Mouse (Mus musculus) heart, postnatal 0 days (tissue): ENCODE data around the gene Psmd14.

ENCODE experiments used
- CTCF ChIP-seq: IDR thresholded peaks from 2 replicates; pipeline ENCODE4 v1.5.1; 2016; ENCODE audit warnings: antibody characterized with exemption, control low read depth, low read depth
- EP300 ChIP-seq: IDR thresholded peaks from 2 replicates; pipeline ENCODE4 v1.6.1; 2016; ENCODE audit warnings: antibody characterized with exemption, low read depth

DNA sequence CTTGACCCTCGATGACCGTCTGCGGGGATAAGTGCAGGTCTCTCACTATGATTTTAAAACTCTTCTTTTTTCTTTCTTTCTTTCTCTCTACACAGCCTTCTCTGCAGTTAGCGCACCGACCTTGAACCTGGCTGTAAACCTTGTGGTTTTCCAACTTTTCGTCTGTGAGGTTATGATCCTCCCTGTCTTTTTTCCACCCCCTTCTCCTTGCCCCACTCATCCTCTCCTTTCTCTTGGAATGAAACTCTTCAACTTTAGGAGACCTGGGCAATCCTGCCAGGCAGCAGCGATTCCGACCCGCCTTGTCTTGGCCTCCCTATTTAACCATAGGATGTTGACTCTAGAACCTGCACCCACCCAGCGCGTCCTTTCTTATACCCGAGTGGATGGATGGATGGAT lies 101.0 kb downstream of the Psmd14 start:
- no peak for TF ChIP-seq CTCF
- TF ChIP-seq EP300, result no peak
